Mouse (Mus musculus): ENCODE measurements around the gene Pwwp2b. TPM values are rescaled to one million over a fixed set of nuclear protein-coding genes. Genes with fewer than 3 reads are reported as not detected.

The Pwwp2b gene
- polyA plus RNA-seq, 1 experiment from 2014 or later, result 6.9 TPM

- no peak for ATAC-seq (ENCODE audit: insufficient number of reproducible peaks, insufficient read depth, low FRiP score, low read depth)
- H3K27me3 ChIP-seq (ENCODE audit: control insufficient read depth, insufficient read depth, low read length), result no peaks in the 10 kb centered on the region
- no peak overlapping the region for H3K4me3 ChIP-seq (ENCODE audit: control insufficient read depth in 1 of 2, insufficient read depth in 1 of 2, low read depth in 1 of 2, low read length in 2 of 2)
- 0 out of 4 replicates have a peak overlapping the region, but pooled peaks of 1 of the 2 experiments have one; percentile 67 for H3K27ac ChIP-seq (replicated peaks in 1 of 2; ENCODE audit: control insufficient read depth in 1 of 2, insufficient read depth in 1 of 2, low read depth in 2 of 2, low read length in 2 of 2)
- peaks cover 30% of the 10 kb centered on the region for H3K36me3 ChIP-seq (ENCODE audit: control insufficient read depth, insufficient read depth, low read length)
- peaks cover 47 to 54% of the 10 kb centered on the region in 2 experiments for H3K4me1 ChIP-seq (ENCODE audit: control insufficient read depth in 2 of 2, insufficient read depth in 2 of 2, low read length in 2 of 2)
- H3K9me3 ChIP-seq (ENCODE audit: control insufficient read depth, low read length), result no peaks in the 10 kb centered on the region
- WGBS, result 81% methylated on average over 7 of the region's 7 CpGs
- H3K4me2 ChIP-seq (ENCODE audit: low read length), result no peak overlapping the region
- peak overlapping the region; percentile 56; the same call in 1 of the 2 replicates for H3K9ac ChIP-seq (ENCODE audit: low read length)
These were observed 4.3 kb downstream of the Pwwp2b start for GRCm38 (mm10) chr7:139252566-139252965.

- Histone ChIP-seq H3K4me3 (ENCODE audit: control insufficient read depth in 1 of 2, insufficient read depth in 1 of 2, low read depth in 1 of 2, low read length in 2 of 2) (no peak overlapping the region), H3K4me2 (ENCODE audit: low read length) (no peak overlapping the region), H3K27me3 (ENCODE audit: control insufficient read depth, insufficient read depth, low read length) (no peaks in the 10 kb centered on the region), H3K9ac (ENCODE audit: low read length) (peak overlapping the region; percentile 56), H3K27ac (replicated peaks in 1 of 2; ENCODE audit: control insufficient read depth in 1 of 2, insufficient read depth in 1 of 2, low read depth in 2 of 2, low read length in 2 of 2) (no peak overlapping the region), H3K9me3 (ENCODE audit: control insufficient read depth, low read length) (no peaks in the 10 kb centered on the region), H3K4me1 (ENCODE audit: control insufficient read depth in 2 of 2, insufficient read depth in 2 of 2, low read length in 2 of 2) (peaks cover 48 to 54% of the 10 kb centered on the region in 2 experiments), H3K36me3 (ENCODE audit: control insufficient read depth, insufficient read depth, low read length) (peaks cover 30% of the 10 kb centered on the region)
- no peak for ATAC-seq (ENCODE audit: insufficient number of reproducible peaks, insufficient read depth, low FRiP score, low read depth)
- WGBS, result 36% methylated on average over 9 of the region's 9 CpGs
These were observed 4.7 kb downstream of the Pwwp2b start for GRCm38 (mm10) chr7:139252986-139253385.

- Histone ChIP-seq H3K9ac (ENCODE audit: low read length) (peak overlapping the region; percentile 56; the same call in 1 of the 2 replicates), H3K27me3 (ENCODE audit: control insufficient read depth, insufficient read depth, low read length) (no peaks in the 10 kb centered on the region), H3K9me3 (ENCODE audit: control insufficient read depth, low read length) (no peaks in the 10 kb centered on the region), H3K4me3 (ENCODE audit: control insufficient read depth in 1 of 2, insufficient read depth in 1 of 2, low read depth in 1 of 2, low read length in 2 of 2) (no peak overlapping the region), H3K36me3 (ENCODE audit: control insufficient read depth, insufficient read depth, low read length) (peaks cover 32% of the 10 kb centered on the region), H3K4me1 (ENCODE audit: control insufficient read depth in 2 of 2, insufficient read depth in 2 of 2, low read length in 2 of 2) (peaks cover 53 to 59% of the 10 kb centered on the region in 2 experiments), H3K27ac (replicated peaks in 1 of 2; ENCODE audit: control insufficient read depth in 1 of 2, insufficient read depth in 1 of 2, low read depth in 2 of 2, low read length in 2 of 2) (no peak overlapping the region), H3K4me2 (ENCODE audit: low read length) (no peak overlapping the region)
- no peak for ATAC-seq (ENCODE audit: insufficient number of reproducible peaks, insufficient read depth, low FRiP score, low read depth)
- 46% methylated on average over 3 of the region's 3 CpGs for WGBS
These were observed 5.2 kb downstream of the Pwwp2b start for GRCm38 (mm10) chr7:139253462-139253861.

GRCm38 (mm10) chr7:139254626-139255025, 6.3 kb downstream of the Pwwp2b start:
- ATAC-seq (ENCODE audit: insufficient number of reproducible peaks, insufficient read depth, low FRiP score, low read depth), result no peak
- Histone ChIP-seq H3K4me3 (ENCODE audit: control insufficient read depth in 1 of 2, insufficient read depth in 1 of 2, low read depth in 1 of 2, low read length in 2 of 2) (no peak overlapping the region), H3K27me3 (ENCODE audit: control insufficient read depth, insufficient read depth, low read length) (no peaks in the 10 kb centered on the region), H3K4me1 (ENCODE audit: control insufficient read depth in 2 of 2, insufficient read depth in 2 of 2, low read length in 2 of 2) (peaks cover 49 to 61% of the 10 kb centered on the region in 2 experiments), H3K9me3 (ENCODE audit: control insufficient read depth, low read length) (no peaks in the 10 kb centered on the region), H3K27ac (replicated peaks in 1 of 2; ENCODE audit: control insufficient read depth in 1 of 2, insufficient read depth in 1 of 2, low read depth in 2 of 2, low read length in 2 of 2) (no peak overlapping the region), H3K9ac (ENCODE audit: low read length) (no peak overlapping the region), H3K4me2 (ENCODE audit: low read length) (no peak overlapping the region), H3K36me3 (ENCODE audit: control insufficient read depth, insufficient read depth, low read length) (peaks cover 40% of the 10 kb centered on the region)
- WGBS, result 75% methylated on average over 5 of the region's 5 CpGs

GRCm38 (mm10) chr7:139257752-139258542, 9.7 kb downstream of the Pwwp2b start:
- Histone ChIP-seq H3K9me3 (ENCODE audit: control insufficient read depth, low read length) (no peaks in the 10 kb centered on the region), H3K27ac (replicated peaks in 1 of 2; ENCODE audit: control insufficient read depth in 1 of 2, insufficient read depth in 1 of 2, low read depth in 2 of 2, low read length in 2 of 2) (no peak overlapping the region; a peak in 1 of 4 replicates), H3K4me2 (ENCODE audit: low read length) (no peak overlapping the region), H3K9ac (ENCODE audit: low read length) (no peak overlapping the region), H3K4me3 (ENCODE audit: control insufficient read depth in 1 of 2, insufficient read depth in 1 of 2, low read depth in 1 of 2, low read length in 2 of 2) (no peak overlapping the region), H3K27me3 (ENCODE audit: control insufficient read depth, insufficient read depth, low read length) (no peaks in the 10 kb centered on the region), H3K4me1 (ENCODE audit: control insufficient read depth in 2 of 2, insufficient read depth in 2 of 2, low read length in 2 of 2) (peaks cover 20 to 31% of the 10 kb centered on the region in 2 experiments), H3K36me3 (ENCODE audit: control insufficient read depth, insufficient read depth, low read length) (peaks cover 52% of the 10 kb centered on the region)
- WGBS, result 52% methylated on average over 10 of the region's 10 CpGs
- no peak for ATAC-seq (ENCODE audit: insufficient number of reproducible peaks, insufficient read depth, low FRiP score, low read depth)

- H3K9ac ChIP-seq (ENCODE audit: low read length), result peak overlapping the region; percentile 51
- peak overlapping the region; percentile 36 to 53; a peak in 3 of 4 replicates for H3K27ac ChIP-seq (replicated peaks in 1 of 2; ENCODE audit: control insufficient read depth in 1 of 2, insufficient read depth in 1 of 2, low read depth in 2 of 2, low read length in 2 of 2)
- peaks cover 30 to 48% of the 10 kb centered on the region in 2 experiments for H3K4me1 ChIP-seq (ENCODE audit: control insufficient read depth in 2 of 2, insufficient read depth in 2 of 2, low read length in 2 of 2)
- H3K9me3 ChIP-seq (ENCODE audit: control insufficient read depth, low read length), result no peaks in the 10 kb centered on the region
- H3K27me3 ChIP-seq (ENCODE audit: control insufficient read depth, insufficient read depth, low read length), result no peaks in the 10 kb centered on the region
- 9% methylated on average over 4 of the region's 4 CpGs for WGBS
- H3K36me3 ChIP-seq (ENCODE audit: control insufficient read depth, insufficient read depth, low read length), result peaks cover 22% of the 10 kb centered on the region
- H3K4me3 ChIP-seq (ENCODE audit: control insufficient read depth in 1 of 2, insufficient read depth in 1 of 2, low read depth in 1 of 2, low read length in 2 of 2), result no peak overlapping the region
- 0 out of 2 replicates have a peak, but pooled peaks have one; percentile 27 for ATAC-seq (ENCODE audit: insufficient number of reproducible peaks, insufficient read depth, low FRiP score, low read depth)
- H3K4me2 ChIP-seq (ENCODE audit: low read length), result no peak overlapping the region
These were observed 16.1 kb downstream of the Pwwp2b start for GRCm38 (mm10) chr7:139264337-139264736.

GRCm38 (mm10) chr7:139265634-139266033, 17.4 kb downstream of the Pwwp2b start:
- Histone ChIP-seq H3K9me3 (ENCODE audit: control insufficient read depth, low read length) (no peaks in the 10 kb centered on the region), H3K36me3 (ENCODE audit: control insufficient read depth, insufficient read depth, low read length) (peaks cover 15% of the 10 kb centered on the region), H3K27me3 (ENCODE audit: control insufficient read depth, insufficient read depth, low read length) (no peaks in the 10 kb centered on the region), H3K4me3 (ENCODE audit: control insufficient read depth in 1 of 2, insufficient read depth in 1 of 2, low read depth in 1 of 2, low read length in 2 of 2) (no peak overlapping the region), H3K9ac (ENCODE audit: low read length) (no peak overlapping the region), H3K4me2 (ENCODE audit: low read length) (no peak overlapping the region), H3K27ac (replicated peaks in 1 of 2; ENCODE audit: control insufficient read depth in 1 of 2, insufficient read depth in 1 of 2, low read depth in 2 of 2, low read length in 2 of 2) (peak overlapping the region; percentile 6 to 61; a peak in 2 of 4 replicates), H3K4me1 (ENCODE audit: control insufficient read depth in 2 of 2, insufficient read depth in 2 of 2, low read length in 2 of 2) (peaks cover 29 to 41% of the 10 kb centered on the region in 2 experiments)
- no peak for ATAC-seq (ENCODE audit: insufficient number of reproducible peaks, insufficient read depth, low FRiP score, low read depth)
- WGBS, result 32% methylated on average over 6 of the region's 6 CpGs
